Mouse (Mus musculus) liver, embryonic 14.5 days (tissue): ENCODE measurements at regions not wholly inside any gene's neighbourhood (a gene's known extent, or its start where the extent isn't known, plus 50 kb on each side); places are given as distances from the start of the nearest gene placed in this dataset.

Experiments used
- ATAC-seq: fragments of 200-750 bp; cut with Nextera tagmentation; 2 replicates; pipeline ENCODE4 v1.8.0; 2017; ENCODE audit warnings: moderate number of reproducible peaks, mild to moderate bottlenecking, moderate library complexity; ENCODE audit not compliant: insufficient read depth
- DNase-seq, 3 experiments: peaks; one replicate each; pipeline ENCODE4 v3.0.0-alpha.2; 2012 to 2013; ENCODE audit warnings: low read depth in 3 of 3, low spot score in 3 of 3
- H3K27ac ChIP-seq: fragments of 300-500 bp; sonication (generic); 2 replicates; pipeline ENCODE4 v1.5.1; 2014; ENCODE audit warnings: moderate library complexity, mild to moderate bottlenecking, control low read depth, inconsistent platforms
- H3K27me3 ChIP-seq: fragments of 300-500 bp; sonication (generic); 2 replicates; pipeline ENCODE4 v1.6.1; 2014; ENCODE audit warnings: mild to moderate bottlenecking, low read length, moderate library complexity; ENCODE audit not compliant: control insufficient read depth, insufficient read depth
- H3K36me3 ChIP-seq: fragments of 300-500 bp; sonication (generic); replicated peaks from 2 replicates; pipeline ENCODE4 v1.6.1; 2014; ENCODE audit warnings: low read depth; ENCODE audit not compliant: control insufficient read depth, insufficient read depth
- H3K4me1 ChIP-seq, 2 experiments: fragments of 200-500 bp in 1 of 2; fragments of 300-500 bp in 1 of 2; sonication (generic) in 1 of 2; replicated peaks; 2 replicates each; pipeline ENCODE4 v1.6.1; 2012 to 2014; ENCODE audit warnings: antibody characterized with exemption in 1 of 2, inconsistent platforms in 1 of 2, low read length in 1 of 2; ENCODE audit not compliant: control insufficient read depth in 2 of 2, insufficient read depth in 2 of 2
- H3K4me2 ChIP-seq: fragments of 300-500 bp; sonication (generic); 2 replicates; pipeline ENCODE4 v1.6.1; 2014; ENCODE audit warnings: low read depth, mild to moderate bottlenecking, control low read depth, moderate library complexity
- H3K4me3 ChIP-seq, 2 experiments: fragments of 200-500 bp in 1 of 2; fragments of 300-500 bp in 1 of 2; sonication (generic) in 1 of 2; 2 replicates each; pipeline ENCODE4 v1.5.1; 2012 to 2014; ENCODE audit warnings: low read depth in 2 of 2, low read length in 2 of 2, mild to moderate bottlenecking in 2 of 2, control low read depth in 1 of 2, inconsistent platforms in 1 of 2, moderate library complexity in 1 of 2; ENCODE audit not compliant: insufficient read depth in 1 of 2
- H3K9ac ChIP-seq: fragments of 300-500 bp; sonication (generic); replicated peaks from 2 replicates; pipeline ENCODE4 v1.6.1; 2014; ENCODE audit warnings: mild to moderate bottlenecking, control low read depth, moderate library complexity
- H3K9me3 ChIP-seq: fragments of 300-500 bp; sonication (generic); 2 replicates; pipeline ENCODE4 v1.6.1; 2016; ENCODE audit warnings: low read length, mixed read lengths; ENCODE audit not compliant: control insufficient read depth
- CTCF ChIP-seq: IDR thresholded peaks from 2 replicates; pipeline ENCODE4 v1.5.1; 2016; ENCODE audit warnings: antibody characterized with exemption, low read depth, control low read depth
- EP300 ChIP-seq: IDR thresholded peaks from 2 replicates; pipeline ENCODE4 v1.6.1; 2016; ENCODE audit warnings: antibody characterized with exemption, low read depth
- WGBS: fragments of 180-500 bp; shearing (Covaris S2); extraction: QIAGEN DNeasy Blood & Tissue Kit; methylation state at CpG from one replicate; pipeline ENCODE4 v1.1.7; 2014; ENCODE audit not compliant: insufficient replicate concordance; 5-methylcytosine and 5-hydroxymethylcytosine counted together

DNA sequence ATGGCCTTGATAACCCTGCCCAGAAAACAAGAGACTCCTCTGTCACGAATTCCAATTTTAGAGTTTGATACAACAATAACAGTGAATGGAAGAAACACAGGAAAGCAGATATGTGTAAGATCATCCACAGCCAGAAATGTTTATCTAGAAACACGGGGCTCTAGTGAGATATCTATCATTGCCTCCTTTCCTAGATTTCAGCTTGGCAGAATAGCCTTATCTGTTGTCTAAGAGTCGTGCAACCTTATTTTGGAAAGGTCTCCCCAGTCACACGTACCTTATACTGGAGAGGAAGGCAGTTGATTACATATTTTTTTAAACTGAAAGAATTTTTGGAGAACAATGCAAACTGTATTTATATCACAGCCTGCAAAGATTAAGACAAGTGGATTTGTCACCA lies 61.6 kb downstream of the Gm10295 start:
- 22% methylated on average over 4 of the region's 4 CpGs for WGBS

DNA sequence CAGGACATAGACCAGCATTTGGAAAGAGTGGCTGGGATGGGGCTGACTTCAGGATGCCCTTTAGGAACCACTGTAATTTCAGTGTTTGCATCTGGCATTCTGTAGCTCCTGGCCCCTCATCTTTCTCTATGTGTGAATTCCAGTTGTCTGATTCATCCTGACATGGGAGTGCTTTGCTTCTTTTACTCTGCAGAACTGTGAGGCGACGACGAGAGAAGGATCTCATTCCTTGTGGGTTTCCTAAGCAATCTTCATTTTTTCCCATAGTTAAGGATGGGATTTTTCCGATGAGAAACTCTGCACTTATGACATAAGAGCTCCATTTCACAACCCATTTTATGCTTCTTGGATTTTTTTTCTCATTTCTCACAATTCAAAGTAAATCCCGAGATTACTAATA lies 62.0 kb downstream of the Gm10295 start:
- H3K27ac ChIP-seq, result no peak overlapping the region
- H3K4me2 ChIP-seq, result no peak overlapping the region
- H3K36me3 ChIP-seq, result no peaks in the 10 kb centered on the region
- H3K9ac ChIP-seq, result no peak overlapping the region
- ATAC-seq (no peak), DNase-seq (no peak)
- no peaks in the 10 kb centered on the region for H3K27me3 ChIP-seq
- H3K4me3 ChIP-seq, result no peak overlapping the region
- H3K4me1 ChIP-seq, result no peaks in the 10 kb centered on the region
- TF ChIP-seq CTCF, result no peak
- no peak for TF ChIP-seq EP300
- WGBS, result 49% methylated on average over 5 of the region's 5 CpGs
- no peaks in the 10 kb centered on the region for H3K9me3 ChIP-seq

More for the DNA sequence above, 61.6 kb downstream of the Gm10295 start:
- ATAC-seq (no peak), DNase-seq (no peak)
- H3K36me3 ChIP-seq, result no peaks in the 10 kb centered on the region
- no peak overlapping the region for H3K27ac ChIP-seq
- H3K4me1 ChIP-seq, result no peaks in the 10 kb centered on the region
- H3K4me3 ChIP-seq, result no peak overlapping the region
- TF ChIP-seq EP300 (no peak), CTCF (no peak)
- no peak overlapping the region for H3K9ac ChIP-seq
- H3K9me3 ChIP-seq, result no peaks in the 10 kb centered on the region
- no peak overlapping the region for H3K4me2 ChIP-seq
- H3K27me3 ChIP-seq, result no peaks in the 10 kb centered on the region

DNA sequence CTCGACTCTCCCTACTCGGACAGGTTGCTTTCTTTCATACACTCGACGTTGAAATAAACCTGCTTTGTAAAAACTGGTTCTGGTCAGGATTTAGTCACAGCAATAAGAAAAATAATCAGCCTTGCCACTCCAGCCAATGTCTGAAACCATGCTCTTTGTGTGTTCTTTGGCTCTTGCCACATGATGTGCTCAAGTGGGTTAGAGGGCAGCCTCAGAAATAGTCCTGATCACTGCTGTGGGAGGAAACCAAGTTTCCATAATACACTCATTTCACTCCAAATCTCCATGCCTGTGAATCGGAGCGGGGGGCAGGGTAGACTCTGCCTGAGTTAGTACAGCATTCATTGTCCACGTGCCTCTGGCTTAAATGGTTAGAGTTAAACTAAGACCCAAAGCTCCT lies 63.8 kb downstream of the Gm10295 start:
- Histone ChIP-seq H3K27ac (no peak overlapping the region), H3K9ac (no peak overlapping the region), H3K4me1 (no peaks in the 10 kb centered on the region), H3K27me3 (no peaks in the 10 kb centered on the region), H3K36me3 (no peaks in the 10 kb centered on the region), H3K9me3 (no peaks in the 10 kb centered on the region), H3K4me3 (no peak overlapping the region), H3K4me2 (no peak overlapping the region)
- no peak for TF ChIP-seq EP300
- TF ChIP-seq CTCF, result no peak
- no peak for ATAC-seq
- WGBS, result 60% methylated on average over 7 of the region's 7 CpGs
- no peak for DNase-seq

DNA sequence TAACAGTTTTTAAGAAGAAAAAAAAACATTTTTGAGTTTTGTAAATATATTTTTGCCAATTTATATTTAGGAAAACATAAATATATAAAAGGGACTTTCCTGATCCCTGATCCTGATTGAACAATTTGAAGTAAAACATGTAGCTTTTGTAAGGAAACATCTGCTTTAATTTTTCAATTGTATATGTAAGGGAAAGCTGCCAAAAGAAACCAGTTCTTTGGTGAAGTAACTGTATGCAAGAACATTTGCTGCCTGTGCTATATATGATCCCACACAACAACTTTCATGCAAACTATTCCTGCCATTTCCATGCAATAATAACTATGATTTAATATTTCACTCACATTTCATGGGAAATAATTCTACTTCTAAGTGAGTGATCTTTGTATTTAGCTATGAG lies 67.0 kb downstream of the Gm10295 start:
- Histone ChIP-seq H3K4me2 (no peak overlapping the region), H3K36me3 (no peaks in the 10 kb centered on the region), H3K27ac (no peak overlapping the region), H3K9ac (no peak overlapping the region), H3K4me1 (no peaks in the 10 kb centered on the region), H3K4me3 (no peak overlapping the region), H3K27me3 (no peaks in the 10 kb centered on the region), H3K9me3 (no peaks in the 10 kb centered on the region)
- ATAC-seq (no peak), DNase-seq (no peak)
- TF ChIP-seq CTCF (no peak), EP300 (no peak)

DNA sequence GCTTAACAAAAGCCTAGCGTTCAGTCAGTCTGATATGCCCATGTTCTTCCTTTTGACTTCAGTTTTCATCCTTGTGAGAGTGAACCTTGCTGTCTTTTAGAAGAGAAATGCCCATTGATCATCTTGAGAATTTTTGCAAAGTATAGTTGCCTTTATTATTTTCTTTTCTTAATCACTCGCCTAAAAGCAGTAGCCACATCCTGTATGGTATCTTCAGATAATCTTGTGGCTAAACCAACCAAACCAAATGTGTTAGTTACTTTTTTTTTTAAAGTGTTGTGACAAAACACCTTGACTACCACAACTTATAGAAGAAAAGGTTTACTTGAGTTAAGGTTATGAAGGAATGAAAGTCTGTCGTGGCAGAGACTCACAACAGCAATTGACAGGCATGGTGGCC lies 67.9 kb downstream of the Gm10295 start:
- TF ChIP-seq EP300, result no peak
- TF ChIP-seq CTCF, result no peak
- no peak overlapping the region for H3K27ac ChIP-seq
- no peak overlapping the region for H3K4me3 ChIP-seq
- no peak overlapping the region for H3K4me2 ChIP-seq
- 43% methylated on average over 3 of the region's 3 CpGs for WGBS
- no peak overlapping the region for H3K9ac ChIP-seq
- H3K36me3 ChIP-seq, result no peaks in the 10 kb centered on the region
- ATAC-seq (no peak), DNase-seq (no peak)
- no peaks in the 10 kb centered on the region for H3K9me3 ChIP-seq
- no peaks in the 10 kb centered on the region for H3K4me1 ChIP-seq
- H3K27me3 ChIP-seq, result no peaks in the 10 kb centered on the region

DNA sequence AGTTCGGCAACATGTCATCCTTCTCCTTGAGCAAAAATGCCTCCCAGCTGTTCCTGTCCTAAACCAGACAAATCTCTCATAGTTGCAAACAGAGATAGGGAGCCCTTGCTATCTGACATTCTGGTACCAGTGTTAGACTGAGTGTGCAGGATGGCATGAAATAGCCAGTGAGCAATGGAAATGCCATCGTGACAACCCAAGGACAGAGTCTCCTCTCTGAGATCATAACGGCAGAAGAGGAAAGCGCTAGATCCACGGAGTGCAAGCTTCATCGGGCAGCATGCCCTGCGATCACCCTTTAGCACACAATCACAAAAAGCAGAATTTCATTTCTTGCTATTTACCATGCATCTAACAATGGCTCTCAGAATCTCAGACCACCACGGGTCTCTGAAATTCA lies 85.2 kb downstream of the Gm10295 start:
- no peaks in the 10 kb centered on the region for H3K9me3 ChIP-seq
- no peaks in the 10 kb centered on the region for H3K36me3 ChIP-seq
- no peaks in the 10 kb centered on the region for H3K27me3 ChIP-seq
- H3K4me2 ChIP-seq, result no peak overlapping the region
- H3K9ac ChIP-seq, result no peak overlapping the region
- TF ChIP-seq CTCF (no peak), EP300 (no peak)
- 73% methylated on average over 8 of the region's 8 CpGs for whole genome bisulfite sequencing
- H3K4me3 ChIP-seq, result no peak overlapping the region
- no peak for DNase-seq
- no peak for ATAC-seq
- no peak overlapping the region for H3K27ac ChIP-seq
- H3K4me1 ChIP-seq, result no peaks in the 10 kb centered on the region
